Mouse (Mus musculus): Measurements from ENCODE around the gene Nxpe4. TPM values are rescaled to one million over a fixed set of nuclear protein-coding genes. Genes with fewer than 3 reads are reported as not detected.
A peak's percentile ranks its signal among the peaks of the same experiment; 100 is the strongest.

The Nxpe4 gene
- polyA plus RNA-seq, 1 experiment from 2014 or later = 8.6 TPM

DNA sequence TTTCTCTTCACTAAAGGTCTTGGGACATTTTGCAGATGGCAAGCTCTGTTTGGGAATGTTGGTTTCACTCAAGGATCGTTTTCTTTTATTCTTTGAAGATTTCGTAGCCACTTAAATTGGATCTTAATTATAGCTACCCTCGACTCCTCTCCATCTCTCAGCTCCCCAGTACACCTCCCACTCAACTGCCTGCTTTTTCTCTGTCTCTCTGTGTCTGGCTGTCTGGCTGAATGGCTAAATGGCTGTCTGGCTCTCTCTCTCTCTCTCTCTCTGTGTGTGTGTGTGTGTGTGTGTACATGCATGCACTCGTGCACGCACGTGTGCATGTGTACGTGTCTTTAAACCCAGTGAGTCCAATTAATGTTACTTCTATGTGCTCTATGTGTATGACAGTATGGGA is 19.5 kb downstream of the Nxpe4 start:
- Histone ChIP-seq H3K4me1 (ENCODE audit: control insufficient read depth, insufficient read depth, low read length) (no peaks in the 10 kb centered on the region), H3K9me3 (replicated peaks; ENCODE audit: control insufficient read depth, low read length) (no peaks in the 10 kb centered on the region), H3K27me3 (ENCODE audit: control insufficient read depth, insufficient read depth, low read length) (no peaks in the 10 kb centered on the region), H3K9ac (replicated peaks; ENCODE audit: low read length) (no peak overlapping the region), H3K4me2 (ENCODE audit: low read depth, low read length) (no peak overlapping the region), H3K27ac (replicated peaks; ENCODE audit: low read depth, low read length) (no peak overlapping the region), H3K36me3 (replicated peaks; ENCODE audit: control insufficient read depth, insufficient read depth, low read depth, low read length) (no peaks in the 10 kb centered on the region), H3K4me3 (ENCODE audit: low read depth, low read length) (no peak overlapping the region)
- WGBS = 79% methylated on average over 7 of the region's 7 CpGs
- DNase-seq (ENCODE audit: low spot score) = no peak
- no peak for ATAC-seq (replicated peaks; ENCODE audit: insufficient number of reproducible peaks, low FRiP score, low TSS enrichment, low read depth)

DNA sequence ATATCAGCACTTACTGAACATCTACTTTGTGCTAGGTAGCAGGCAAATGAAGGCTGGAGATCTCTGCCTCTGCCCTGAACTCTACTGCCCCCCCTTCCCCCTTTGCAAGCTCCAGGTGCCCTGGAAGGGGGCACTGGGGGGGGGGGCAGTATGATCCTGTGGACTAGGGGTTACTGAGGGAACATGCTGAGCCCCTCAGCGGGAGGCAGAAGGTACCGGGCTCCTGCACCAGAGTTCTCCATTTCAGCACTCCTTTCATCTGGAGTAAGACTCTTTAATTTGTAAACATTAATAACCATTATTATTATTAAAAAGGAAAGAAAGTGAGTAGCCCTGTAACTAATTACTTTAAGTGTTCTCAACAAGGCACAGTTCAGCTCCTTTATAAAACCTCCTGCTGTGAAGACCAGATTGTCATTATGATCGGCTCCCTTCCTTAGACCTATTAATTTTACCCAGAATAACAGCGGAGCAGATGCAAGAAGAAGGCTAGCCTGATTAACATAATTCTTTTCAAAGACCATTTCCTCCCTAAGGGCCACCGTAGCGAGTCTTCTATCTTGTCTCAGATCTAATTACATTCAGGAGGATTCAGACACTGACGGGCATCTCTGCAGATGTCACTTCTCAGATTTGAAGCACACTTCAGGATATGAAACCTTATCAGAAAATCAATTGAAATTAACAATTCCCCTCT is 21.0 kb downstream of the Nxpe4 start:
- 37% methylated on average over 7 of the region's 7 CpGs for WGBS
- H3K4me3 ChIP-seq (ENCODE audit: low read depth, low read length) = no peak overlapping the region
- H3K4me2 ChIP-seq (ENCODE audit: low read depth, low read length) = no peak overlapping the region
- H3K4me1 ChIP-seq (ENCODE audit: control insufficient read depth, insufficient read depth, low read length) = no peaks in the 10 kb centered on the region
- peak; percentile 2 for DNase-seq (ENCODE audit: low spot score)
- ATAC-seq (replicated peaks; ENCODE audit: insufficient number of reproducible peaks, low FRiP score, low TSS enrichment, low read depth) = no peak
- H3K27ac ChIP-seq (replicated peaks; ENCODE audit: low read depth, low read length) = no peak overlapping the region
- H3K27me3 ChIP-seq (ENCODE audit: control insufficient read depth, insufficient read depth, low read length) = no peaks in the 10 kb centered on the region
- H3K36me3 ChIP-seq (replicated peaks; ENCODE audit: control insufficient read depth, insufficient read depth, low read depth, low read length) = no peaks in the 10 kb centered on the region
- H3K9me3 ChIP-seq (replicated peaks; ENCODE audit: control insufficient read depth, low read length) = no peaks in the 10 kb centered on the region
- H3K9ac ChIP-seq (replicated peaks; ENCODE audit: low read length) = no peak overlapping the region

DNA sequence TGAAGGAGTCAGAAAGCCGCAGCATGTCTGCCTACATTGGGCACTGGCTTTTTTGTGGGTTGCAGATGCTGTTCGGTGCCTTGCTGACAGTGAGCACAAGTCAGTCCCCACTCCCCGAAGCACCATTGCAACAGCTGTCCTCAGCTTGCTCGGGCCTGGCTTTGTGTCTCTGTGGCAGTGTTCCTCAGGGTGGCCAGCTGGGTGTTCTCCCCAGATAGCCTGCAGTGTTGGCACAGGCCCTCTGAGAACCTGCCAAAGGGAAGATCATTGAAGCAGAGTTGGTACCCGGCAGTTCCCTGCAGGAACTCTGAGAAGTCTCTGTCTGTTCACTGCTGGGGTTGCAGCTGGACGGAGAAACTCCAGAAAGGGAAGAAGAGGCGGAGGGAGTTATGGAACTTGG is 22.5 kb downstream of the Nxpe4 start:
- Histone ChIP-seq H3K27ac (replicated peaks; ENCODE audit: low read depth, low read length) (no peak overlapping the region), H3K36me3 (replicated peaks; ENCODE audit: control insufficient read depth, insufficient read depth, low read depth, low read length) (no peaks in the 10 kb centered on the region), H3K9me3 (replicated peaks; ENCODE audit: control insufficient read depth, low read length) (no peaks in the 10 kb centered on the region), H3K4me3 (ENCODE audit: low read depth, low read length) (no peak overlapping the region), H3K4me2 (ENCODE audit: low read depth, low read length) (no peak overlapping the region), H3K4me1 (ENCODE audit: control insufficient read depth, insufficient read depth, low read length) (no peaks in the 10 kb centered on the region), H3K27me3 (ENCODE audit: control insufficient read depth, insufficient read depth, low read length) (no peaks in the 10 kb centered on the region), H3K9ac (replicated peaks; ENCODE audit: low read length) (no peak overlapping the region)
- DNase-seq (ENCODE audit: low spot score) (no peak), ATAC-seq (replicated peaks; ENCODE audit: insufficient number of reproducible peaks, low FRiP score, low TSS enrichment, low read depth) (no peak)
- WGBS = 79% methylated on average over 7 of the region's 7 CpGs

DNA sequence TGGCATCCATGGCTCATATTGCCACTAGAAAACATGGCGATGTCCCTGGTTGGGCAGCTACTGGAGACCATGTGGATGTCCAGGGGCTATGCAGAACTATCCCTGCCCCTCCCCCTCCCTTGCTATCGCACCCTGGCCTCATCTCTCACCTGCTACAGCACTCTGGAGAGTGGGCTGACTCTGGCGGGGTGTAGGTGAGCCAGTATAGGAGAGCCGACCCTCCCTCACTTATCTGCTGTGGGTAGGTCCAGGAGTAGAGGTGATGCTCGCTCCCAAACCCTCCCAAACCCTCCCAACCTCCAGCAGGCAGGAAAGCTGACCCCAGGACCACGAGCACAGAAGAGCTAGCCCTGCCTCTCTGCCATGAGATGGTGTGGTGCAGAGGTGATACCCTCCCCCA is 27.0 kb downstream of the Nxpe4 start:
- Histone ChIP-seq H3K36me3 (replicated peaks; ENCODE audit: control insufficient read depth, insufficient read depth, low read depth, low read length) (no peaks in the 10 kb centered on the region), H3K9ac (replicated peaks; ENCODE audit: low read length) (no peak overlapping the region), H3K4me1 (ENCODE audit: control insufficient read depth, insufficient read depth, low read length) (no peaks in the 10 kb centered on the region), H3K4me3 (ENCODE audit: low read depth, low read length) (no peak overlapping the region), H3K9me3 (replicated peaks; ENCODE audit: control insufficient read depth, low read length) (no peaks in the 10 kb centered on the region), H3K4me2 (ENCODE audit: low read depth, low read length) (no peak overlapping the region), H3K27me3 (ENCODE audit: control insufficient read depth, insufficient read depth, low read length) (no peaks in the 10 kb centered on the region), H3K27ac (replicated peaks; ENCODE audit: low read depth, low read length) (no peak overlapping the region)
- ATAC-seq (replicated peaks; ENCODE audit: insufficient number of reproducible peaks, low FRiP score, low TSS enrichment, low read depth) = no peak
- WGBS = 88% methylated on average over 6 of the region's 6 CpGs
- DNase-seq (ENCODE audit: low spot score) = no peak

DNA sequence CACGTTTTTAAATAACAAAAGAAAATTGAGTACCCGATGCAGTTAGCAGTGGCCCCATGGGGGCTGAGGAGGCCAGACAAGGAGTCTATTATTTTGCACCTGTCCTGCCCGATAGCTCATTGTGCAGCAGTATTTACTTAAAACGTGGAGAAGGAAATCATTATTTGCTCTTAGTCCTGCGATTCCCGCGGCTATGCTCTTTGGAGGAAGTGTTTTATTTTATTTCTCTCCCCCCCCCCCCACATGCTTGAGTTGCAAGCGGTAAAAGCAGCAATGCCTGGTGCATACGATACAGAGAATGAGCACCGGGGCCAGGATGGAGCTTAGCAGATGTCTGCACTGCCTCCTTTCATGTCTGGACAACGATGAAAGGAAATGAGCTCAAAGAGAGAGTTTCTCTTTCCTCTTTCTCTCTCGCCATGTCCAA is 35.6 kb downstream of the Nxpe4 start:
- Histone ChIP-seq H3K4me1 (ENCODE audit: control insufficient read depth, insufficient read depth, low read length) (no peaks in the 10 kb centered on the region), H3K27ac (replicated peaks; ENCODE audit: low read depth, low read length) (no peak overlapping the region), H3K4me2 (ENCODE audit: low read depth, low read length) (no peak overlapping the region), H3K9ac (replicated peaks; ENCODE audit: low read length) (no peak overlapping the region), H3K4me3 (ENCODE audit: low read depth, low read length) (no peak overlapping the region), H3K27me3 (ENCODE audit: control insufficient read depth, insufficient read depth, low read length) (no peaks in the 10 kb centered on the region), H3K36me3 (replicated peaks; ENCODE audit: control insufficient read depth, insufficient read depth, low read depth, low read length) (no peaks in the 10 kb centered on the region), H3K9me3 (replicated peaks; ENCODE audit: control insufficient read depth, low read length) (no peaks in the 10 kb centered on the region)
- 51% methylated on average over 12 of the region's 12 CpGs for WGBS
- no peak for ATAC-seq (replicated peaks; ENCODE audit: insufficient number of reproducible peaks, low FRiP score, low TSS enrichment, low read depth)
- DNase-seq (ENCODE audit: low spot score) = no peak

DNA sequence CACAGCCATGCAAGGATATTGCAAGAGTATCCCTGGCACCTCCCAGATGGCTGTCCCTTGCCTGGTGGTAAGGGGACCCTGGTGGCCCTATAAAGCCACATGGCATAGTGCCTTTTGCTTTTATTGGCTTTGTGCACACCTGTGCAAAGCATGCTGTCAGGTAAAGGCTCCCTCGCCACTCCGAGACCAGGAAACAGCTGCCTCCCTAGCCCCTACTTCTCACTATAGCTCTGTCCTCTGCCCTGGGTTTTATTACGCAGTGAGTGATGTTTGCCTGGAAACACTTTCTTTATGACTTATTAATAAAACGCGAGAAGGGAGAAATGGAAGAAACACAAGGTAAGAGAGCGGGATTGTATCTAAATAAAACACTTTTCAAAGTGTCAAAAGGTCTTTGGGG is 49.1 kb downstream of the Nxpe4 start:
- Histone ChIP-seq H3K27ac (replicated peaks; ENCODE audit: low read depth, low read length) (no peak overlapping the region), H3K9me3 (replicated peaks; ENCODE audit: control insufficient read depth, low read length) (no peaks in the 10 kb centered on the region), H3K36me3 (replicated peaks; ENCODE audit: control insufficient read depth, insufficient read depth, low read depth, low read length) (no peaks in the 10 kb centered on the region), H3K4me3 (ENCODE audit: low read depth, low read length) (no peak overlapping the region), H3K27me3 (ENCODE audit: control insufficient read depth, insufficient read depth, low read length) (no peaks in the 10 kb centered on the region), H3K4me2 (ENCODE audit: low read depth, low read length) (no peak overlapping the region), H3K4me1 (ENCODE audit: control insufficient read depth, insufficient read depth, low read length) (no peaks in the 10 kb centered on the region), H3K9ac (replicated peaks; ENCODE audit: low read length) (no peak overlapping the region)
- 96% methylated on average over 6 of the region's 6 CpGs for WGBS
- DNase-seq (ENCODE audit: low spot score) = no peak
- ATAC-seq (replicated peaks; ENCODE audit: insufficient number of reproducible peaks, low FRiP score, low TSS enrichment, low read depth) = no peak

DNA sequence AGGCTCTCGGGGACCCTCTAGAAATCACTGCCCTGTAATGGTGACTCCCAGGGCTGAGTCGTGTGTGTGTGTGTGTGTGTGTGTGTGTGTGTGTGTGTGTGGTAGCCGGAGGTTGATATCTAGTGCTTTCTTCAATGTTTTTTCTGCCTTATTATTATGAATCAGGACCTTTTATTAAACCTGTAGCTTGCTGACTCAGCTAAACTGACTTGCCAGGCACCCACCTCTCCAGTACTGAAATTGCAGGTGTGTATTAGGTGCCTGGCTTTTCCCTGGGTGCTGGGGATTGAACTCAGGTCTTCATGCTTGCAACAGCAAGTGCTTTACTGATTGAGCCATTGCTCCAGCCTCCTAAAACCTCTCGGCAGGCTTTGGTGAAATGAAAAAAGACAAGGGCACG is 50.1 kb downstream of the Nxpe4 start:
- no peak for DNase-seq (ENCODE audit: low spot score)
- ATAC-seq (replicated peaks; ENCODE audit: insufficient number of reproducible peaks, low FRiP score, low TSS enrichment, low read depth) = no peak
- 86% methylated on average over 5 of the region's 5 CpGs for WGBS

DNA sequence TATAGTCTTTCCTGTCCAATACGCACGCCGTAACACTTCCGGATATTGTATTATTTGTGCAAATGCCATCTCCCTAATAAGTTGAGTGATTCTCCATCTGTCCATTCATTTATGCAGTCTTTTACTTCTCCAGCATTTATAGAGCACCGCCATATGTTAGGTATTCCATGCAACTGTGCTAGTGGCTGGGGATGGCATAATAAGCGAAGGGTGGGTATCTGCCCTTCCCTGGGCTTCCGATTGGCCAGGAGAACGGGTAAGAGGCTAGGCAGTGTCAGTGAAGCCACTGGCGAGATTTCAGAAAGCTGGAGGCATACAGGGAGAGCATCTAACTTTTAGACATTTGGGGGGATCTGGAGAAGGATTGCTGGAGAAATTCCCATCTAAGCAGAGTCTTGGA is 52.9 kb downstream of the Nxpe4 start:
- no peak overlapping the region for H3K4me3 ChIP-seq (ENCODE audit: low read depth, low read length)
- no peak overlapping the region for H3K9ac ChIP-seq (replicated peaks; ENCODE audit: low read length)
- H3K4me2 ChIP-seq (ENCODE audit: low read depth, low read length) = no peak overlapping the region
- H3K9me3 ChIP-seq (replicated peaks; ENCODE audit: control insufficient read depth, low read length) = no peaks in the 10 kb centered on the region
- no peaks in the 10 kb centered on the region for H3K36me3 ChIP-seq (replicated peaks; ENCODE audit: control insufficient read depth, insufficient read depth, low read depth, low read length)
- WGBS = 87% methylated on average over 9 of the region's 9 CpGs
- DNase-seq (ENCODE audit: low spot score) (no peak), ATAC-seq (replicated peaks; ENCODE audit: insufficient number of reproducible peaks, low FRiP score, low TSS enrichment, low read depth) (no peak)
- no peaks in the 10 kb centered on the region for H3K27me3 ChIP-seq (ENCODE audit: control insufficient read depth, insufficient read depth, low read length)
- no peak overlapping the region for H3K27ac ChIP-seq (replicated peaks; ENCODE audit: low read depth, low read length)
- H3K4me1 ChIP-seq (ENCODE audit: control insufficient read depth, insufficient read depth, low read length) = no peaks in the 10 kb centered on the region

More for the DNA sequence above, 50.1 kb downstream of the Nxpe4 start:
- H3K9ac ChIP-seq (replicated peaks; ENCODE audit: low read length) = no peak overlapping the region
- H3K4me1 ChIP-seq (ENCODE audit: control insufficient read depth, insufficient read depth, low read length) = no peaks in the 10 kb centered on the region
- no peaks in the 10 kb centered on the region for H3K9me3 ChIP-seq (replicated peaks; ENCODE audit: control insufficient read depth, low read length)
- H3K4me2 ChIP-seq (ENCODE audit: low read depth, low read length) = no peak overlapping the region
- H3K27me3 ChIP-seq (ENCODE audit: control insufficient read depth, insufficient read depth, low read length) = no peaks in the 10 kb centered on the region
- H3K27ac ChIP-seq (replicated peaks; ENCODE audit: low read depth, low read length) = no peak overlapping the region
- no peak overlapping the region for H3K4me3 ChIP-seq (ENCODE audit: low read depth, low read length)
- H3K36me3 ChIP-seq (replicated peaks; ENCODE audit: control insufficient read depth, insufficient read depth, low read depth, low read length) = no peaks in the 10 kb centered on the region

Measured in embryonic facial prominence, embryonic 11.5 days (tissue).